Mouse (Mus musculus) ES-Bruce4 (cell line): ENCODE data around the gene Crip2.

ENCODE experiments used
- EP300 ChIP-seq: IDR thresholded peaks from 2 replicates; pipeline ENCODE4 v1.6.1; 2011; ENCODE audit warnings: low read depth, low read length; ENCODE audit not compliant: insufficient read depth
- POLR2A ChIP-seq: IDR thresholded peaks from one replicate; pipeline ENCODE4 v1.8.1; 2011; ENCODE audit warnings: low read length; ENCODE audit not compliant: insufficient read depth

DNA sequence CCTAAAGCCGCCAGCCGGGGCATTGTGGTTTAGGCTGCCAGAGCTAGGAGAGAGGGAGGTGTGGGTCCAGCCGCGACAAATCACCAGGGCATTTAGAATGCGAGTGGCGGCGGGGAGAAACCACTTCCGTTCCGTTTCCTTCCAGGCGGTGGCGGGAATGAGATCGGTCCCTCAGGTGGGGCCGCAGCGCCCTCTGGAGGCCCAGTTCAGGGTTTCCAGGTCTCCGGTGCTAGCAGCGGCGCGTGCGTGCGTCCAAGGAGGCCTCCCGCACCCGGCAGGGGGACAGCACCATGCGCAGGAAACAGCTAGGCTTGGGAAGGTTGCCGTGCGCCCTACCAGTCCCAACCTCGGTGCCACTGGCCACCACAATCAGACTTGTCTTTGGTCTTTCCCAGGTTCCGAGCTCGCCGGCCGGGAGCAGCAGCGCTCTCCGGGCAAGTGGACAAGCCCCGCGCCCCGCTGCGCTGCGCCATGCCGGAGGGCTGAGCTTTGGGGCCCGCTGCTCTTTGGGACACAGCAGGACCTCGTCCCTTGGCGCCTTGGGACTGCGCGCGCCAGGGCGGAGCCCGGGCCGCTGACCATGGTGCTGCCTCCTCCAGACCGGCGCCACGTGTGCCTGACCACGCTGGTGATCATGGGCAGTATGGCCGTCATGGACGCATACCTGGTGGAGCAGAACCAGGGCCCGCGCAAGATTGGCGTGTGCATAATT lies 47.7 kb downstream of the Crip2 start:
- peak; percentile 36; the same call in 1 of the 2 replicates for TF ChIP-seq EP300
- TF ChIP-seq POLR2A = no peak
